Mouse (Mus musculus) brain, embryonic 14.5 days (tissue): ENCODE measurements at regions not wholly inside any gene's neighbourhood (a gene's known extent, or its start where the extent isn't known, plus 50 kb on each side); places are given as distances from the start of the nearest gene placed in this dataset.

ENCODE experiments used
- DNase-seq: peaks from one replicate; pipeline ENCODE4 v3.0.0-alpha.2; 2011; ENCODE audit warnings: low read depth
- CTCF ChIP-seq: fragments of 200-500 bp; IDR thresholded peaks from 2 replicates; pipeline ENCODE4 v1.5.1; 2012; ENCODE audit warnings: inconsistent platforms, mild to moderate bottlenecking, moderate library complexity, borderline replicate concordance; ENCODE audit not compliant: insufficient read depth, insufficient read length; ENCODE audit errors: extremely low read depth
- POLR2A ChIP-seq: fragments of 200-500 bp; IDR thresholded peaks from 2 replicates; pipeline ENCODE4 v1.6.1; 2012; ENCODE audit warnings: mild to moderate bottlenecking, inconsistent platforms, borderline replicate concordance; ENCODE audit not compliant: poor library complexity, insufficient read depth, insufficient read length, severe bottlenecking; ENCODE audit errors: extremely low read depth

DNA sequence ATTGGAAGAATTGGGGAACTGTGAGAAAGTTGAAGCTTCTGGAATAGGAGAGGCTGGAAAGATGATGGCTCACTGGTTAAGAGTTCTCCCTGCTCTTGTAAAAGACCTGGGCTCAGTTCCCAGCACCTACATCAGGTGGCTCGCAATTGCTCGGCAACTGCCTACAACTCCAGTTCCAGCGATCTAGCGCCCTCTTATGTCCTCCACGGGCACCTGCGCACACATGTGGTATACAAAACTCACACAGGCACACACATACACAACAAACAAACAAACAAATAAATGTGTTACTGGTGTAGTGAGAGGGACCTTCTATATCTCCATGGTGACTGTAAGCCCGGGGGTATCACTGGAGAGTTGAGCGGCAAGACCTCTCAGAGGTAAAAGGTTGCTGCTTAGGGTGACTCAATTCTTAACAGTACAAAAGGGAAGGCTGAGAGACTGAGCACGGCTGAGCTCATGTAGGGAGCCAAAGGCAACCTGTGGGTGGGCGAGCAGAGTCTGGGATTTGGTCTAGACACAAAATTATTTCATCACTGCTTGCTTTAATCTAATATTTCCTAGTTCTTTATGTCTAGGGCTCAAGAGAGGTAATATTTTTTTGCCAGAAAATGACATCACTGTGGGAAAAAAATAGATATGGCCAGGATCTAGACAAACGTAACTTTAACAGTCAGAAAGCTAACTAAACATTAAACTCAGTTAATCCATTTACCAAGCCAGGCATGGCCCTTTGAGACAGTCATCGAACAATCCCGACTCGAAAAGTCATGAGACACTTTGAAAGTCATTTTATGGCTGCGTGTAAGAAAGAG, 104.2 kb upstream of the Syt6 start:
- no peak for DNase-seq

DNA sequence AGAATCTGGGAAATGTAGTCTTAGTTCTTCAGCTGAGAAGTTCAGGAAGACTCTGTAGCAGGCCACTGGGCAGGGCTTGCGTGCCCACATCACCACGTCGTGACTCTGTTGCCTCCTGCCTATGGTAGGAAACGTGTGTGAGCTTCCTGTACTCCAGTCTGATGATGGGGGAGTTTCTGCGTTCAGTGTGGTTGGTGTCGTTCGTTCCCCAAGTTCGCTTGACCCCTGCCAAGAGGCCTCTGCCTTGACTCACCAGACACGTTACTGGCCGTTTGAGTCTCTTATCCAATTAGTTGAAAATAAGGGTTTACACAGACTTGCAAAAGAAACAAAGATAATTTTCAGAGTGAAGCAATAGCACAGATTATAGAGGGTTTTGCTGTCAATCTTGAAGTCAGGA, 102.4 kb upstream of the Syt6 start:
- TF ChIP-seq CTCF (no peak), POLR2A (no peak)
- DNase-seq = no peak

More for the DNA sequence above, 104.2 kb upstream of the Syt6 start:
- TF ChIP-seq POLR2A (no peak), CTCF (no peak)

DNA sequence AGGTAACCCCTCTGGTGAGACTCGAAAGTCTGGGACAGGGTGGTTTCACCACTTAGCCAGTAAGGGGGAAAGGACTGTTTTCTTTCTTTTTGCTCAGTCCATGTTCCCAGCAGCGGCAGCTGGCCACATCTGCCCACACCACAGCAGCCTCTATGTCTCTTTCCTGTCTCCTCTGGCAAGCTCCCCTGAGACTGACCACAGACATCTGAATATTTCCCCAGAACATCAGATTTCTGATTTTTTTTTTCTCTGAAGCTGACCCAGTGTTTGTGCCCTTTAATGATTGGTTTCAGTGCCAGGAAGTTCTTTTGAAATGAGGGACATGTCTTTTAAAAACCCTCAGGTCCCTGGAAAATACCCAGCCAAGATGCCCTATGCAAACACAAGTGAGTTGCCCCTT, 101.7 kb upstream of the Syt6 start:
- DNase-seq = no peak
- no peak for TF ChIP-seq POLR2A
- TF ChIP-seq CTCF = no peak

DNA sequence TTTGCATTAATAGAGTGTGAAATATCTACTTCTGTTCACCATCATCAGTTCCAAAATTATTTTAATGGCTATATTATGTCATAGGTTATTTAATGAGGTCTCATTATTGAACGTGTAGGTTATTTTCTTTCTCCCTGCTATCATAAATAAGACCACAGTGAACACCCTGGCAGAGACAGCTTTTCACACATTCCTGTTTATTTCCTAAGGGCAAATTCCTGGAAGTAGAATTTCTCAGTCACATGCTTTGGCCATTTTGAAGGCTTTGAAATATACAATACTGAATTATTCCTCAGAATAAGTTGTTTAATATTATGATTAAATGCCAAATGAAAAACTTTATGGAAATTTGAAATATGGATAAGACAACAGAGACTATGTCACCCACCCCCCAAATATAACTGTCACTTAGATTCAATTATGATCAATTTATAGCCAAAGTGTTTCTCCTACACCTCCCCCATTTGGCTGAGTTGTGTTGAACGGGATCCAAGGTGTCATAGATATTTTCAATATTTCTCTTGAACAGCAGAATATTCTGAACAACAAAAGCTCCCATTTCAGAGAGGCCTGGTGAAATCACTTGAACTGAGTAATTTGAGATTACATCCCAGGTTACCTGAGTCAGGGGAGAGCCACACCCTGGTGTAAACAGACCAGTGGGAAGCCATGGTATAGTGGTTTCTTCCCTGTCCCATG, 95.0 kb upstream of the Syt6 start:
- no peak for DNase-seq
- no peak for TF ChIP-seq POLR2A
- TF ChIP-seq CTCF = no peak

DNA sequence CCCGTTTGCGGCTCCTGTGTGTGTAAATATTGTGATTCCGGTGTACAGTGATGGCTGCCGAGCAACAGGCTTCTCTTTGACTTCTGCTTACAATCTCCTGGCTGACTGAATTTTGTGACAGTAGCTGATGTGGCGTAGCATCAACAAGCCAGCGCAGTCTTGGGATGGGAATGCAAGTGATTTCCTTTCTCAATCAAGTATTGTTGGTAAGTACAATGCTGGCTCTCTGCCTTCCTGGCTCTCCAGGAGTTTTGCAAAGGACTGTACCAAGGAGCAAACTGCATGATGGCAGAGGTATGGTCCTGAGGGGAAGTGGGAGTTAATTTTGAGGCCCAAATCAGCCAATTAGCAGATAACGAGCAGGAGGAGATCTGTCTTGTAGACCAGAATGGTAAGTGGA, 94.4 kb upstream of the Syt6 start:
- no peak for DNase-seq
- TF ChIP-seq CTCF = no peak
- no peak for TF ChIP-seq POLR2A

DNA sequence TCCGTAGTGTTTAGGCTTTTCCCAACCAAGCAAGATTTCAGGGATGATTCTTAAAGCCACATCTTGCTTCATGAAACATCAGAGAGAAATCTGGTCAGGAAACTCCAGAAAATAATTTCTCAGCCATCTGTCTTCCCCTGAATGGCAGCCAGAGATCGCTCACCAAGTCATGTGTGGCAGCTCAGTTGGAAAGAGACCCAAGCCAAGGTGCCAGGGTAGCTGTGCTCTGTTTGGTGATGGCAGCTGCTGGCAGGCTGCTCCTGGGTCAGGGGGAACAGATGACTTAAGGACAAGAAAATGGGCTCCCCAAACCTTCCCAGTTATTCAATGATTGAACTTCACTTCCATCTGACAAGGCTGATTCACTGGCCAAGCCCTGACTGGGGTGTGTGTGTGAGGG, 91.7 kb upstream of the Syt6 start:
- DNase-seq = peak; percentile 60
- TF ChIP-seq CTCF (no peak), POLR2A (no peak)

DNA sequence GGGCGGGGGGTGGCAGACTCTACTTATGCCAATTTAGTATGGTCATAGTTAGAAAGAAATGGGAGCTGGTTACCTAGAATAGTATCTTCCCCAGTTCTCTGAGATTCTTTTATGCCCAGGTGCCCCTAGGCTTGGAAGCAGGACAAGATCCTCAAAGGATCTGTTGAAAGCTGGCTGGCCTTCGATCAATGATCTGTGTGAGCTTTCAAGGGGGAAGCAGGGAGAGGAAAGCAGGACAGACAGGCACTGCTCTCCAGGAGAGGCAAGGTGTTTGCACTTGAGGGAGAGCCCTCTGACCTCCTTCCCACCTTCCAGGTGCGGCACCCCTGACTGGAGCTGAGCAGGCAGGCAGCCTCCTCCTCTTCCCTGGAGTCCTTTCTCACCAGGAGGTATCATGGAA, 91.3 kb upstream of the Syt6 start:
- no peak for TF ChIP-seq POLR2A
- no peak for TF ChIP-seq CTCF
- no peak for DNase-seq

DNA sequence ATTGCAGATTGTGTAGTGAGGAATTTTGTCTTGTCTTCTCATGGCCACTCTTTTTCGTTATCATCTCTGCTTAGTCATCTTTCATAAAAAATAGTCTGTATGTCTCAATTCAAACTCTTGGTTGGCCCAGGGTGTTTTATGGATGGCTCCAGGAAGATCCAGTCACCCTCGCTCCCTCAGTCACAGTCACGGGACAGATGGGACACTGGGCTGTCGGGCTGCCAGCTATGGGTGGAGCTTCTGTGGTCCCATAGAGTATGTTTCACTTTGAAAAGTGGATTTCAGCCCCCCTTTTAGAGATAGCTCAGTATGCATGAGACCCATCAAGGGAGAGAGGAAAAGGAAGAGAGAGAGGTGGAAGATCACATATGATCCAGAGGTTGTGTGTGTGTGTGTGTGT, 85.2 kb upstream of the Syt6 start:
- TF ChIP-seq POLR2A (no peak), CTCF (no peak)
- no peak for DNase-seq

DNA sequence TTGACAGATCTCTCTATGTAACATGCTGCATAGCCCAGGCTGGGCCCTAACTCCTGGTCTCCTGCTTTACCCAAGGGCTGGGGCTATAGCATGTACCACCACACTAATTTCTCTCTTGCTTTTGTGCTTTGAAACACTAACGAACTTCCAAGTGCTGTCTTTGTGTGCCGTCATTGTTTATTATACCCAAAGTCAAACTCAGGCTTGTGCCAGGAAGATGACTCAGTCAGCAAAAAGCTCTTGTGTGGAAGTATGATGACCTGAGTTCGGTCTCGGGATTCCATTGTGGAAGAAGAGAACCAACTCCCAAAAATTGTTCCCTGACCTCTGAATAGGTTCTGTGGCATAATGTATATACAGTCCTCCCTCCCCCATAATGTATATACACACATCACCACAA, 84.1 kb upstream of the Syt6 start:
- no peak for DNase-seq
- TF ChIP-seq CTCF = no peak
- no peak for TF ChIP-seq POLR2A

DNA sequence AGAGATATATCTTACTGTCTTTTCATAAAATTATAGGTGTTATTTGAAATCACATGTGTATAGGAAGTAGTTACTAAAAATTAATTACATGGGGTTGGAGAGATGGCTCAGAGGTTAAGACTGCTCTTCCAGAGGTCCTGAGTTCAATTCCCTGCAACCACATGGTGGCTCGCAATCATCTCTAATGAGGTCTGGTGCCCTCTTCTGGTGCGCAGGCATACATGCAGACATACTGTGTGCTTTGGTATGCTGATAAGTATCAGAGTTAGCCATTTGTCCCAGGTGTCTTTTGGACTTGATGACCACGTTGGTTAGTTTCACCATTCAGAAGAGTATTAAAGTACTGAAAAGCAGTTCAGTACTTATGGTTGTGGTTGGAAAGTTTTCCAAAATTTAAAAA, 82.8 kb upstream of the Syt6 start:
- TF ChIP-seq CTCF (no peak), POLR2A (no peak)

DNA sequence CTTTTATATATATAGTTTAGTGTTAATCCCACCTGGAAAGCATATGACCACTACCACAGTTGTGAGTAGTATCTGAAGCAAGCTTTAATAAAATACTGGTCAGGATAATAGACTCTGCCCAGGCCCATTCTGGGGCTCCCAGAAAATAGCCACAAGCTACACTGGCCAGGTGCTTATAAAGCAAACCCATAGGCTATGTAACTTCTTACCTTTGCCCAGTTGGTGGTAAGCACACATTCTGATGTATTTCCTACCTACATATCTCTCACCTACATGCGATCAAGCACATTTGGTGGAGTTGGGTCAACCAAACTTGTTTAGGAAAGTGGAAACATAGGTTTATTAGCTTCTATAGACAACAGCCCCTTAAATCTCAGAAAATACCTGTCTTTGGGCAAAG, 81.4 kb upstream of the Syt6 start:
- TF ChIP-seq CTCF (no peak), POLR2A (no peak)
- DNase-seq = no peak

More for the DNA sequence above, 82.8 kb upstream of the Syt6 start:
- DNase-seq = no peak

DNA sequence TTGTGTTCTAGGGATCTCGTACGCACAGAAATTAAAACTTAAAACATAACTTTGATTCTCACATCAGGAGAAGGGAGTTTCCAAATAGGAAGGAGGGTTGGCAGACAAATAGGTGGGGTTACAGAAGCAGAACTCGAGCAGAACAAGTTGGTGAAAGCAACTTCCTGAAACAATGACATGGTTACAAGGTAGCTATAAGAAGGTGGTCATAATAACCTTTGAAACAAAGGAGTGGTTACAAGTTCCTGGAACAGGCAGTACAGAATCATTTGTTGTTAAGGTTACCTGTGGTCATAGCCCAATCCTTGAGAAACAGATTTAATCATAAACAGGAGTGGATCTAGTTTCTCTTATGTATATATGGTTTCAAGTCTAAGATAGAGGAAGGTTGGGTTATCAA, 81.0 kb upstream of the Syt6 start:
- TF ChIP-seq CTCF = no peak
- TF ChIP-seq POLR2A = no peak

DNA sequence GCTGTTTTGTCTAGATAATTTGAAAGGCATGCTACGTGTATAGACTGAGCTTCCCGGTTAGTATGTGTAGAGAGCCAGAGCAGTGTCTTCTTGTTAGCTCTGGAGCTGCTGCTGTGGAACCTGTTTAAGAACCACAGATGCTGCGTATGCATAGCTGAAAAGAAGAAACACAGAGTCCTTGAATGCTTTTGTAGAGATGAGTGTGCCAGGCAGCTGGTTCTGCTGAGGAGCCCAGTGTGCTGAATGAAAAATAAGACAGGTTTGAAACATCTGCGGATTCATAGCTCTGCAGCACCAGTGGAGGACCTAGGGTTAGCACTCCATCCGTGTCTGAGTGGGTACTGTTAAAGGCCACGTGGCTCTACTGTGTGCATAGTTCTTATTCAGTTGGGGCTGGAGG, 78.9 kb upstream of the Syt6 start:
- TF ChIP-seq POLR2A (no peak), CTCF (no peak)
- DNase-seq = no peak

More for the DNA sequence above, 81.0 kb upstream of the Syt6 start:
- DNase-seq = no peak
